Mouse (Mus musculus) kidney, adult 8-10 months (tissue): Measurements from ENCODE around the gene Slc35b4.

ENCODE experiments used
- DNase-seq, 2 experiments: peaks; one replicate each; pipeline ENCODE4 v3.0.0; 2022

Gene Slc35b4

GRCm38 (mm10) chr6:34176864-34177247 is at the start of gene Slc35b4:
Gene Slc35b4 (minus strand): TSS chr6:34177111.
- DNase-seq: peak; percentile 95 to 97

- DNase-seq: no peak
Measured at GRCm38 (mm10) chr6:34225004-34225599, 48.2 kb upstream of the Slc35b4 start.

- no peak for DNase-seq
Measured at GRCm38 (mm10) chr6:34216450-34217319, 39.8 kb upstream of the Slc35b4 start.

GRCm38 (mm10) chr6:34205754-34206153 is 28.8 kb upstream of the Slc35b4 start:
- no peak for DNase-seq

GRCm38 (mm10) chr6:34204971-34205572 is 28.2 kb upstream of the Slc35b4 start:
- DNase-seq: peak in 1 of 2 experiments; percentile 31

GRCm38 (mm10) chr6:34203503-34203902 is 26.6 kb upstream of the Slc35b4 start:
- DNase-seq: no peak

- no peak for DNase-seq
Measured at GRCm38 (mm10) chr6:34194981-34195380, 18.1 kb upstream of the Slc35b4 start.

- DNase-seq: peak; percentile 49 to 69
Measured at GRCm38 (mm10) chr6:34193708-34194475, 17.0 kb upstream of the Slc35b4 start.

- DNase-seq: no peak
Measured at GRCm38 (mm10) chr6:34191401-34191800, 14.5 kb upstream of the Slc35b4 start.

- DNase-seq: no peak
Measured at GRCm38 (mm10) chr6:34189494-34189893, 12.6 kb upstream of the Slc35b4 start.

GRCm38 (mm10) chr6:34187986-34188599 is 11.2 kb upstream of the Slc35b4 start:
- peak in 1 of 2 experiments; percentile 31 for DNase-seq

- no peak for DNase-seq
Measured at GRCm38 (mm10) chr6:34187273-34187863, 10.5 kb upstream of the Slc35b4 start.

GRCm38 (mm10) chr6:34183326-34183725 is 6.4 kb upstream of the Slc35b4 start:
- no peak for DNase-seq

GRCm38 (mm10) chr6:34181961-34182360 is 5.0 kb upstream of the Slc35b4 start:
- no peak for DNase-seq

GRCm38 (mm10) chr6:34179911-34180310 is 3.0 kb upstream of the Slc35b4 start:
- no peak for DNase-seq

GRCm38 (mm10) chr6:34179007-34179406 is 2.1 kb upstream of the Slc35b4 start:
- DNase-seq: peak; percentile 75 to 92

GRCm38 (mm10) chr6:34176111-34176863 is 624 bp downstream of the Slc35b4 start:
- DNase-seq: peak in 1 of 2 experiments; percentile 59

GRCm38 (mm10) chr6:34174715-34175114 is 2.2 kb downstream of the Slc35b4 start:
- DNase-seq: no peak

GRCm38 (mm10) chr6:34173251-34173650 is 3.7 kb downstream of the Slc35b4 start:
- DNase-seq: no peak

GRCm38 (mm10) chr6:34171748-34172457 is 5.0 kb downstream of the Slc35b4 start:
- DNase-seq: peak in 1 of 2 experiments; percentile 58
